In genomic region chr5:136895529-136895963, GRCm38 (mm10) we compare ENCODE assay signal across 15 mouse cellular contexts. TPM values are rescaled to one million over a fixed set of nuclear protein-coding genes. Genes with fewer than 3 reads are reported as not detected.
A peak's percentile ranks its signal among the peaks of the same experiment; 100 is the strongest.
DNase-seq lines count a peak whose midpoint lies in the region; ATAC-seq and TF ChIP-seq lines count a peak whose summit lies in the region.
"Had no signal": no experiment of that assay in that cellular context is flagged by ENCODE, and none has a peak within 500 bp of the region (broad histone marks: within the 10 kb centered on the region; RNA-seq: fewer than 3 reads in every experiment).

No protein-coding gene starts in this region.

- H3K79me2 ChIP-seq in liver, adult 2 months (ENCODE audit: control insufficient read depth, insufficient read depth, low read length) = no peaks in the 10 kb centered on the region

- intact Hi-C loops in heart, postnatal 14 days (cut with DNase I) = no loop called here

- H3K4me3 ChIP-seq in liver, adult 2 months (ENCODE audit: insufficient read depth, low read depth, low read length) = no peak overlapping the region
- H3K4me3 ChIP-seq in ES-Bruce4 (ENCODE audit: low read depth, low read length) = no peak overlapping the region
- H3K4me3 ChIP-seq in limb, embryonic 13.5 days = 0 out of 2 replicates have a peak overlapping the region, but pooled peaks have one; percentile 7
- H3K4me3 ChIP-seq in forebrain, embryonic 10.5 days = no peak overlapping the region

- WGBS in liver, adult 2 months = 68% methylated on average over 10 of the region's 10 CpGs
- WGBS in limb, embryonic 13.5 days = 44% methylated on average over 10 of the region's 10 CpGs
- WGBS in forebrain, embryonic 10.5 days = 65% methylated on average over 10 of the region's 10 CpGs

- peak; percentile 11; the same call in 1 of the 2 replicates for TF ChIP-seq CTCF in liver, adult 2 months (IDR thresholded peaks at IDR 0.05; ENCODE audit: low read depth, low read length)
- peak; percentile 75 for TF ChIP-seq CTCF in ES-Bruce4 (IDR thresholded peaks at IDR 0.05; ENCODE audit: low read depth, low read length)

- H3K4me1 ChIP-seq in liver, adult 2 months (ENCODE audit: control insufficient read depth, insufficient read depth, low read length) = no peaks in the 10 kb centered on the region
- H3K4me1 ChIP-seq in ES-Bruce4 (ENCODE audit: control insufficient read depth, insufficient read depth, low read length) = no peaks in the 10 kb centered on the region
- H3K4me1 ChIP-seq in limb, embryonic 13.5 days = peaks cover 13% of the 10 kb centered on the region
- H3K4me1 ChIP-seq in forebrain, embryonic 10.5 days = peaks cover 12% of the 10 kb centered on the region

- no peak overlapping the region for H3K9ac ChIP-seq in liver, adult 2 months (ENCODE audit: low read depth, low read length)
- H3K9ac ChIP-seq in ES-Bruce4 (ENCODE audit: low read depth, poor library complexity, severe bottlenecking) = no peak overlapping the region
- H3K9ac ChIP-seq in limb, embryonic 13.5 days = no peak overlapping the region
- H3K9ac ChIP-seq: hindbrain, embryonic 14.5 days had no signal

- H3K27ac ChIP-seq in liver, adult 2 months (replicated peaks; ENCODE audit: insufficient read depth, low read depth, low read length) = no peak overlapping the region
- no peak overlapping the region for H3K27ac ChIP-seq in ES-Bruce4 (ENCODE audit: insufficient read depth, low read length)
- no peak overlapping the region for H3K27ac ChIP-seq in limb, embryonic 13.5 days
- H3K27ac ChIP-seq in forebrain, embryonic 10.5 days = no peak overlapping the region
- H3K27ac ChIP-seq: hindbrain, embryonic 14.5 days had no signal

- TF ChIP-seq EP300 in ES-Bruce4 (IDR thresholded peaks at IDR 0.05; ENCODE audit: insufficient read depth, low read depth, low read length) = no peak

- ATAC-seq in limb, embryonic 13.5 days (ENCODE audit: low FRiP score, low read depth) = no peak; the same call in 1 of the 2 replicates

- no peak for DNase-seq in liver, adult 2 months (ENCODE audit: extremely low read depth, low read depth, low spot score)
- no peak for DNase-seq in liver
- peak; percentile 76 for DNase-seq in ZHBTc4 (ENCODE audit: low read depth, low spot score)
- DNase-seq in thymus, postnatal 10 days (ENCODE audit: low spot score in 2 of 2) = no peak
- no peak for DNase-seq in heart, postnatal 14 days
- no peak for DNase-seq in forebrain, embryonic 10.5 days (ENCODE audit: extremely low spot score, low spot score)
- DNase-seq: cerebellum, postnatal 14 days; gastrocnemius, postnatal 25 days; lung, postnatal 36 days; right cerebral cortex, postnatal 14 days had no signal

- no peaks in the 10 kb centered on the region for H3K36me3 ChIP-seq in liver, adult 2 months (ENCODE audit: control insufficient read depth, insufficient read depth, low read length)
- H3K36me3 ChIP-seq in ES-Bruce4 (ENCODE audit: control insufficient read depth, insufficient read depth, low read length, poor library complexity, severe bottlenecking) = no peaks in the 10 kb centered on the region
- H3K36me3 ChIP-seq in limb, embryonic 13.5 days = no peaks in the 10 kb centered on the region
- no peaks in the 10 kb centered on the region for H3K36me3 ChIP-seq in forebrain, embryonic 10.5 days (replicated peaks)
- H3K36me3 ChIP-seq: G1E had no signal

- H3K9me3 ChIP-seq in ES-Bruce4 (replicated peaks; ENCODE audit: control insufficient read depth, insufficient read depth, low read length, poor library complexity, severe bottlenecking) = no peaks in the 10 kb centered on the region
- no peaks in the 10 kb centered on the region for H3K9me3 ChIP-seq in limb, embryonic 13.5 days
- H3K9me3 ChIP-seq in forebrain, embryonic 10.5 days = no peaks in the 10 kb centered on the region
- H3K9me3 ChIP-seq: G1E had no signal

- peak overlapping the region; percentile 54 for H3K4me2 ChIP-seq in limb, embryonic 13.5 days (replicated peaks)
- H3K4me2 ChIP-seq: hindbrain, embryonic 14.5 days had no signal

- no peaks in the 10 kb centered on the region for H3K27me3 ChIP-seq in liver, adult 2 months (ENCODE audit: control insufficient read depth, insufficient read depth, low read length)
- H3K27me3 ChIP-seq in ES-Bruce4 (ENCODE audit: control insufficient read depth, insufficient read depth, low read length, poor library complexity, severe bottlenecking) = no peaks in the 10 kb centered on the region
- no peaks in the 10 kb centered on the region for H3K27me3 ChIP-seq in limb, embryonic 13.5 days
- H3K27me3 ChIP-seq in forebrain, embryonic 10.5 days (ENCODE audit: poor library complexity, severe bottlenecking) = no peaks in the 10 kb centered on the region

- TF ChIP-seq POLR2A in liver, adult 2 months (IDR thresholded peaks at IDR 0.05; ENCODE audit: extremely low read depth, insufficient read depth, low read length) = no peak
- no peak for TF ChIP-seq POLR2A in ES-Bruce4 (IDR thresholded peaks at IDR 0.05; ENCODE audit: insufficient read depth, low read length)

RNA-seq across cellular contexts. Expression of gene Ift22, which starts 12.4 kb away (rescaled TPM):
- total RNA-seq in liver, adult 2 months (2014; rRNA removed) = 2.4 and 3.2 TPM in 2 replicates
- polyA plus RNA-seq in liver, adult 2 months (2012; rRNA removed) = 3.4 and 3.8 TPM in 2 replicates
- 9.3 and 10.1 TPM in 2 replicates for polyA plus RNA-seq in ES-Bruce4 (2011; ENCODE audit: insufficient read depth, insufficient read length, low read depth, missing spikeins)
- 60.4 and 65.8 TPM in 2 replicates for polyA plus RNA-seq in limb, embryonic 13.5 days (2015; fragmentation: Nextera tagmentation; extraction: Ambion mirVana)
- 10 to 100 TPM; 10.7 to 12.0 TPM for total RNA-seq in heart, postnatal 14 days (2021)
- 107 and 113 TPM in 2 replicates for polyA plus RNA-seq in forebrain, embryonic 10.5 days (2016; fragmentation: Nextera tagmentation; extraction: Ambion mirVana)

RNA-seq across cellular contexts. Expression of gene Col26a1, which starts 12.5 kb away (rescaled TPM):
- not detected in 2 replicates for total RNA-seq in liver, adult 2 months (2014; rRNA removed)
- not detected in 2 replicates for polyA plus RNA-seq in liver, adult 2 months (2012; rRNA removed)
- polyA plus RNA-seq in ES-Bruce4 (2011; ENCODE audit: insufficient read depth, insufficient read length, low read depth, missing spikeins) = 0.52 and 2.2 TPM in 2 replicates
- 136 and 141 TPM in 2 replicates for polyA plus RNA-seq in limb, embryonic 13.5 days (2015; fragmentation: Nextera tagmentation; extraction: Ambion mirVana)
- total RNA-seq in heart, postnatal 14 days (2021) = 1 to 10 TPM; 5.2 to 6.6 TPM
- polyA plus RNA-seq in forebrain, embryonic 10.5 days (2016; fragmentation: Nextera tagmentation; extraction: Ambion mirVana) = 48.6 and 48.9 TPM in 2 replicates
- total RNA-seq: neutrophil, adult 5-6 weeks had no signal
- polyA plus RNA-seq: G1E had no signal

RNA-seq across cellular contexts. Expression of gene Fis1, which starts 57.5 kb away (rescaled TPM):
- 106 and 115 TPM in 2 replicates for total RNA-seq in liver, adult 2 months (2014; rRNA removed)
- 112 and 120 TPM in 2 replicates for polyA plus RNA-seq in liver, adult 2 months (2012; rRNA removed)
- 87.8 and 97.5 TPM in 2 replicates for polyA plus RNA-seq in ES-Bruce4 (2011; ENCODE audit: insufficient read depth, insufficient read length, low read depth, missing spikeins)
- 263 and 274 TPM in 2 replicates for polyA plus RNA-seq in limb, embryonic 13.5 days (2015; fragmentation: Nextera tagmentation; extraction: Ambion mirVana)
- total RNA-seq in heart, postnatal 14 days (2021) = 100 to 1,000 TPM; 166 to 167 TPM
- polyA plus RNA-seq in forebrain, embryonic 10.5 days (2016; fragmentation: Nextera tagmentation; extraction: Ambion mirVana) = 243 and 263 TPM in 2 replicates

Comparison
In these comparisons a context has a peak if more than half of its experiments do, and no peak if none do; other contexts are left out.
1. RNA of gene Col26a1, which starts 12.5 kb away (polyA plus RNA-seq): 136 to 141 TPM in limb, embryonic 13.5 days and 48.6 to 48.9 TPM in forebrain, embryonic 10.5 days; 0.52 to 2.2 TPM in ES-Bruce4 and not detected in liver, adult 2 months; every median in the first group is over 10 times any median in the second.